Mouse (Mus musculus): ENCODE data around the gene Xrcc3. TPM values are rescaled to one million over a fixed set of nuclear protein-coding genes. Genes with fewer than 3 reads are reported as not detected.
A peak's percentile ranks its signal among the peaks of the same experiment; 100 is the strongest.

The Xrcc3 gene
- polyA plus RNA-seq, 1 experiment, result 6.0 TPM

DNA sequence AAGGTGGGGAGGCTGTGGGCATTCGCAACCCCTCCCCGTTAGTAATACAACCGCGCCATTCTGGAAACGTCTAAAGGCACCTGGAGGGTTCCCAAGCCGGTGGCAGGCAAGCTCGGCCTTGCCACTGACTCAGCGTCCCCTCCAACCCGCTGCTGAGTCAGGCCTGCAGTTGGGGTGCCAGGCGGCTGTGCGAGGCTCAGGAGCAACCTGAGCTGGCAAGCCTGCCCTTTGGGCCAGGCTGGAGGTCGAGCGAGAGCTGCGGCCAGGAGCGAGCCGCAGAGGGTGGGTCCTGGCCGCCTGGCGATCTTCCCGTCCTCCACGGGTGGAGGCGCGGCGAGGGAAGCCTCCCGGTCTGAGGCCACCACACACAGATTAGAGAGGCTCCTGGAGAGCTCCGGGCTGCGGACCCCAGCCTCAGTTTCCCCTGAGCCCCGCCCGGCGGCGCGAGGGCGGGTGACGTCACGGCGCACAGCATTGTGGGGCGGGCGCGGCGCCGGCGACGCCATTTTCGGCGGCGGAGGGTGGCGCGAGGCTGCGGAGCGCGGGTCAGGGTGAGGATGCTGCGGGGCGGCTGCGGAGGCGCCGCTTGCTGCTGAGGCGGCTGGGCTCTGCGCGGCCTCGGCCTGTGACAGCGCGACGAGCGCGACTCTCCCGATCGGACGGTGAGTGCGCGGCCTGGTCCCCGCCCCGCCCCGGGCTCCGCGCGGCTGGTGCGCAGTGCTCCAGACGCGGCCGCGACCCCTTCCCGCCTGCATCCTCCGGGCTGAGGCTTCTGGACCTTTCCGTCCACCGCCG, 55.1 kb downstream of the Xrcc3 start, which contains the start of gene Klc1:
TSS of gene Klc1 (plus strand) at position 469 of the 795 bp plus-strand sequence.
- peak within 1 kb of the TSS; percentile 88 for H3K27ac ChIP-seq (ENCODE audit: insufficient read depth, low read depth, low read length)
- WGBS, result 1% methylated on average over 85 of the region's 85 CpGs
- H3K36me3 ChIP-seq (ENCODE audit: control insufficient read depth, insufficient read depth, low read length), result no peaks in the 10 kb centered on the region
- DNase-seq, result peak; percentile 79
- H3K4me1 ChIP-seq (ENCODE audit: control insufficient read depth, insufficient read depth, low read length), result peaks cover 10% of the 10 kb centered on the region; the same call in 1 of the 2 replicates
- H3K27me3 ChIP-seq (replicated peaks; ENCODE audit: control insufficient read depth, insufficient read depth, low read length), result no peaks in the 10 kb centered on the region
- peak within 1 kb of the TSS; percentile 64 for H3K4me3 ChIP-seq (ENCODE audit: insufficient read depth, low read depth, low read length)
- no peak for TF ChIP-seq CTCF (conservative IDR thresholded peaks at IDR 0.05; ENCODE audit: insufficient read depth, insufficient read length, low read depth, low read length)
- peak; percentile 61 for TF ChIP-seq POLR2A (IDR thresholded peaks at IDR 0.05; ENCODE audit: low read depth, low read length)

- TF ChIP-seq CTCF (conservative IDR thresholded peaks at IDR 0.05; ENCODE audit: insufficient read depth, insufficient read length, low read depth, low read length) (no peak), POLR2A (IDR thresholded peaks at IDR 0.05; ENCODE audit: low read depth, low read length) (no peak)
- peaks cover 10% of the 10 kb centered on the region; the same call in 1 of the 2 replicates for H3K4me1 ChIP-seq (ENCODE audit: control insufficient read depth, insufficient read depth, low read length)
- H3K36me3 ChIP-seq (ENCODE audit: control insufficient read depth, insufficient read depth, low read length), result no peaks in the 10 kb centered on the region
- no peaks in the 10 kb centered on the region for H3K27me3 ChIP-seq (replicated peaks; ENCODE audit: control insufficient read depth, insufficient read depth, low read length)
- H3K27ac ChIP-seq (ENCODE audit: insufficient read depth, low read depth, low read length), result peak overlapping the region; percentile 88
- peak; percentile 21 for DNase-seq
- WGBS, result 55% methylated on average over 10 of the region's 10 CpGs
- peak overlapping the region; percentile 64 for H3K4me3 ChIP-seq (ENCODE audit: insufficient read depth, low read depth, low read length)
Measured at GRCm38 (mm10) chr12:111757561-111758325, 55.9 kb downstream of the Xrcc3 start.

- Histone ChIP-seq H3K4me3 (ENCODE audit: insufficient read depth, low read depth, low read length) (no peak overlapping the region), H3K27ac (ENCODE audit: insufficient read depth, low read depth, low read length) (no peak overlapping the region), H3K27me3 (replicated peaks; ENCODE audit: control insufficient read depth, insufficient read depth, low read length) (no peaks in the 10 kb centered on the region), H3K4me1 (ENCODE audit: control insufficient read depth, insufficient read depth, low read length) (peaks cover 10% of the 10 kb centered on the region; the same call in 1 of the 2 replicates), H3K36me3 (ENCODE audit: control insufficient read depth, insufficient read depth, low read length) (no peaks in the 10 kb centered on the region)
- no peak for DNase-seq
- TF ChIP-seq CTCF (conservative IDR thresholded peaks at IDR 0.05; ENCODE audit: insufficient read depth, insufficient read length, low read depth, low read length) (no peak), POLR2A (IDR thresholded peaks at IDR 0.05; ENCODE audit: low read depth, low read length) (no peak)
- WGBS, result 48% methylated on average over 5 of the region's 5 CpGs
Measured at GRCm38 (mm10) chr12:111756698-111757082, 57.0 kb downstream of the Xrcc3 start.

DNA sequence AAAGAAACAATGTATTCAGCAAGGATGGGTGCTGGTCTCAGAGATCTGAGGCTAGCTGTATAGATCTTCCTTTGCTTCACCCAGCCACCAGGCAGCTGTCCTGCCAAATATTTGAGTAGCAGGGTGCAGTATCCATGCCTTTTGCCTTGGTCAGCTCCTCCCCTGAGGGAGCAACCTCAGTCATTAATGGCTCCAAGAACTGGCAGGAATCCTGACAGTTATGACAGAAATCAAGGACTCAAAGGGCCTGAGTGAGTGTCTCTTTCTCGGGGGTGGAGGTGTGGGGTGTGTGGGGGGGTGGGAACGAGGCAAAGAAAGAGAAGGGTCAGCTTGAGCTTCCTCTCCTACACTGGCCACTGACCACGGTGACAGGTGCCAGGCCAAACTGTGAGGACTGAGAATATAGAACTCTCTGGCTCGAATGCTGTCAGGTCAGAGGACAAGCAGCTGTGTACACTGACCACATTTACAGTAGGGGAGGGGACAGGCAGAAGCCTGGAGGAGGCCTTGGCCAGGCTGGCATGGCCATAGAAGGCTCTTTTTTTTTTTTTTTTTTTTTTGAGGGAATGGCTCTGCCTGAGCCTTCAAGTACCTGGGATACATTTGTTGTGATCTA, 57.5 kb downstream of the Xrcc3 start:
- no peak for DNase-seq
- Histone ChIP-seq H3K4me1 (ENCODE audit: control insufficient read depth, insufficient read depth, low read length) (peaks cover 10% of the 10 kb centered on the region; the same call in 1 of the 2 replicates), H3K27ac (ENCODE audit: insufficient read depth, low read depth, low read length) (no peak overlapping the region), H3K36me3 (ENCODE audit: control insufficient read depth, insufficient read depth, low read length) (no peaks in the 10 kb centered on the region), H3K27me3 (replicated peaks; ENCODE audit: control insufficient read depth, insufficient read depth, low read length) (no peaks in the 10 kb centered on the region), H3K4me3 (ENCODE audit: insufficient read depth, low read depth, low read length) (no peak overlapping the region)
- TF ChIP-seq CTCF (conservative IDR thresholded peaks at IDR 0.05; ENCODE audit: insufficient read depth, insufficient read length, low read depth, low read length), result no peak
- no peak for TF ChIP-seq POLR2A (IDR thresholded peaks at IDR 0.05; ENCODE audit: low read depth, low read length)
- 27% methylated on average over 4 of the region's 4 CpGs for WGBS

GRCm38 (mm10) chr12:111755231-111755630, 58.4 kb downstream of the Xrcc3 start:
- Histone ChIP-seq H3K4me3 (ENCODE audit: insufficient read depth, low read depth, low read length) (no peak overlapping the region), H3K27ac (ENCODE audit: insufficient read depth, low read depth, low read length) (no peak overlapping the region), H3K27me3 (replicated peaks; ENCODE audit: control insufficient read depth, insufficient read depth, low read length) (no peaks in the 10 kb centered on the region), H3K4me1 (ENCODE audit: control insufficient read depth, insufficient read depth, low read length) (peaks cover 5% of the 10 kb centered on the region; the same call in 1 of the 2 replicates), H3K36me3 (ENCODE audit: control insufficient read depth, insufficient read depth, low read length) (no peaks in the 10 kb centered on the region)
- TF ChIP-seq POLR2A (IDR thresholded peaks at IDR 0.05; ENCODE audit: low read depth, low read length) (no peak), CTCF (conservative IDR thresholded peaks at IDR 0.05; ENCODE audit: insufficient read depth, insufficient read length, low read depth, low read length) (no peak)
- DNase-seq, result no peak
- WGBS, result 73% methylated on average over 2 of the region's 2 CpGs

DNA sequence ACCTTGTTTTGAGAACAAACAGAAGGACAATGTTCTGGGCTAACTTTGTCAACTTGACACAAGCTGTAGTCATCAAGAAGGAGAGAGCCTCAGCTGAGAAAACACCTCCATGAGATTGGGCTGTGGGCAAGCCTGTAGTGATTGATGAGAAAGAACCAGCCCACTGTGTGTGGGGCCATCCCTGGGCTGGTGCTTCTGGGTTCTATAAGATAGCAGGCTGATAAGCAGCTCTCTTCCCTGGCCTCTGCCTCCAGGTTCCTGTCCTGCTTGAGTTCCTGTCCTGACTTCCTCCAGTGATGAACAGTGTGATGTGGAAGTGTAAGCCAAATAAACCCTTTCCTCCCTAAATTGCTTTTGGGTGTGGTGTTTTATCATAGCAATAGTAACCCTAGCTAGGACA, 59.0 kb downstream of the Xrcc3 start:
- Histone ChIP-seq H3K4me1 (ENCODE audit: control insufficient read depth, insufficient read depth, low read length) (peaks cover 5% of the 10 kb centered on the region; the same call in 1 of the 2 replicates), H3K36me3 (ENCODE audit: control insufficient read depth, insufficient read depth, low read length) (no peaks in the 10 kb centered on the region)

More for the DNA sequence above, 59.0 kb downstream of the Xrcc3 start:
- Histone ChIP-seq H3K4me3 (ENCODE audit: insufficient read depth, low read depth, low read length) (no peak overlapping the region), H3K27ac (ENCODE audit: insufficient read depth, low read depth, low read length) (no peak overlapping the region), H3K27me3 (replicated peaks; ENCODE audit: control insufficient read depth, insufficient read depth, low read length) (no peaks in the 10 kb centered on the region)
- no peak for TF ChIP-seq CTCF (conservative IDR thresholded peaks at IDR 0.05; ENCODE audit: insufficient read depth, insufficient read length, low read depth, low read length)
- no peak for TF ChIP-seq POLR2A (IDR thresholded peaks at IDR 0.05; ENCODE audit: low read depth, low read length)
- DNase-seq, result no peak
